Mouse (Mus musculus) CH12.LX (cell line): ENCODE measurements around the gene F2r.

Source experiments
- CTCF ChIP-seq, 2 experiments: IDR thresholded peaks in 1 of 2; conservative IDR thresholded peaks in 1 of 2; 2 replicates each; pipeline ENCODE4 v1.5.1; 2011 to 2012; ENCODE audit warnings: low read depth in 2 of 2, low read length in 2 of 2, improper control_type of control experiment in 1 of 2, inconsistent platforms in 1 of 2, mild to moderate bottlenecking in 1 of 2, moderate library complexity in 1 of 2
- ELF1 ChIP-seq: IDR thresholded peaks from 2 replicates; pipeline ENCODE4 v1.6.1; 2014; ENCODE audit warnings: low read depth, mild to moderate bottlenecking, inconsistent platforms, low read length, improper control_type of control experiment
- EP300 ChIP-seq: IDR thresholded peaks from 2 replicates; pipeline ENCODE4 v1.6.1; 2011; ENCODE audit warnings: low read length, improper control_type of control experiment
- GABPA ChIP-seq: IDR thresholded peaks from 2 replicates; pipeline ENCODE4 v1.6.1; 2012; ENCODE audit warnings: low read depth, low read length, improper control_type of control experiment, inconsistent platforms; ENCODE audit not compliant: insufficient replicate concordance
- HCFC1 ChIP-seq: IDR thresholded peaks from 2 replicates; pipeline ENCODE4 v1.6.1; 2012; ENCODE audit warnings: low read depth, mild to moderate bottlenecking, inconsistent platforms, low read length, improper control_type of control experiment
- KAT2A ChIP-seq: IDR thresholded peaks from 2 replicates; pipeline ENCODE4 v1.6.1; 2012; ENCODE audit warnings: low read length, improper control_type of control experiment, inconsistent platforms; ENCODE audit not compliant: insufficient replicate concordance
- MAFK ChIP-seq: IDR thresholded peaks from 2 replicates; pipeline ENCODE4 v1.6.1; 2011; ENCODE audit warnings: low read length, improper control_type of control experiment; ENCODE audit not compliant: insufficient replicate concordance
- NELFE ChIP-seq: IDR thresholded peaks from 2 replicates; pipeline ENCODE4 v1.6.1; 2011; ENCODE audit warnings: low read depth, low read length, improper control_type of control experiment
- NRF1 ChIP-seq: IDR thresholded peaks from 2 replicates; pipeline ENCODE4 v1.6.1; 2014; ENCODE audit warnings: low read depth, mild to moderate bottlenecking, inconsistent platforms, low read length, improper control_type of control experiment, moderate library complexity
- POLR2A ChIP-seq: IDR thresholded peaks from 2 replicates; pipeline ENCODE4 v1.6.1; 2011; ENCODE audit warnings: low read depth, mild to moderate bottlenecking, improper control_type of control experiment, low read length
- SMC3 ChIP-seq: IDR thresholded peaks from 2 replicates; pipeline ENCODE4 v1.6.1; 2011; ENCODE audit warnings: low read depth, low read length, improper control_type of control experiment

DNA sequence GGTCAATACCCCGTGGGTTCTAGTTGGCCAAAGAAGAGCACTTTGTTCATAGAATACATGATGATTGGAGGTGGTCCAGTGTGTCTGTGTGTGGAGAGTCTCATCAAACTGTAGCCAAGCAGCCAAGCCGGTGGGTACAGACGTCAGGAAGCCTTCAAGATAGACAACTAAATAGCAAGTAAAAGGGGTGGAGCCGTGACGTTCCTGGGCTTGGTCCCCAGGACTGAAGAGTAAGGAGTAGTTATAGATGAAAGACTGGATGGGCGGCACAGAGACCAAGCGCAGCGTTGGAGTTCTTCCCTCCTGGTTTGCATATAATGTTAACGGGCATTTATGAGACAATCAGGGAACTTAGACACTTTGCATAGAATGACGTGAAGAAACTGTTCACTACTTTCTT lies 6.0 kb downstream of the F2r start:
- TF ChIP-seq NELFE: no peak
- no peak for TF ChIP-seq ELF1
- TF ChIP-seq EP300: no peak
- TF ChIP-seq NRF1: no peak
- no peak for TF ChIP-seq CTCF (conservative IDR thresholded peaks at IDR 0.05 in 1 of 2, IDR thresholded peaks at IDR 0.05 in 1 of 2; ENCODE audit: low read depth in 2 of 2, low read length in 2 of 2)
- TF ChIP-seq POLR2A: no peak
- TF ChIP-seq KAT2A: no peak
- TF ChIP-seq GABPA: no peak
- no peak for TF ChIP-seq MAFK
- TF ChIP-seq SMC3: no peak
- TF ChIP-seq HCFC1: no peak
